Mouse (Mus musculus) layer of hippocampus, adult 9-10 months (tissue): ENCODE data around the gene Prdm12.
"Not testable (repeated sequence)": the region's sequence is repeated elsewhere in the genome, so short reads cannot be mapped to it uniquely, and the experiment has no call there.

Experiments
- DNase-seq: peaks from one replicate; pipeline ENCODE4 v3.0.0; 2022; ENCODE audit warnings: low spot score

Gene Prdm12

GRCm38 (mm10) chr2:31641929-31642328 is 2.1 kb downstream of the Prdm12 start:
- no peak for DNase-seq

- DNase-seq: peak; percentile 27
These were observed 14.4 kb downstream of the Prdm12 start for GRCm38 (mm10) chr2:31653971-31654853.

GRCm38 (mm10) chr2:31654854-31655559 is 15.2 kb downstream of the Prdm12 start:
- no peak for DNase-seq

- DNase-seq: no peak
These were observed 16.5 kb downstream of the Prdm12 start for GRCm38 (mm10) chr2:31656374-31656773.

- DNase-seq: no peak
These were observed 23.3 kb downstream of the Prdm12 start for GRCm38 (mm10) chr2:31662939-31663803.

- DNase-seq: no peak
These were observed 24.0 kb downstream of the Prdm12 start for GRCm38 (mm10) chr2:31663804-31664180.

GRCm38 (mm10) chr2:31667332-31667731 is 27.5 kb downstream of the Prdm12 start:
- no peak for DNase-seq

- peak; percentile 82 for DNase-seq
These were observed 30.8 kb downstream of the Prdm12 start, which contains the start of gene Exosc2 for GRCm38 (mm10) chr2:31670551-31671035. Gene Exosc2, plus strand, starts transcription at chr2:31670715.

- no peak for DNase-seq
These were observed 38.8 kb downstream of the Prdm12 start for GRCm38 (mm10) chr2:31678641-31679040.

GRCm38 (mm10) chr2:31681051-31681707 is 41.3 kb downstream of the Prdm12 start:
- DNase-seq: not testable (repeated sequence)

GRCm38 (mm10) chr2:31681731-31682235 is 41.9 kb downstream of the Prdm12 start:
- no peak for DNase-seq

- DNase-seq: peak; percentile 29
These were observed 43.8 kb downstream of the Prdm12 start for GRCm38 (mm10) chr2:31683666-31684065.

- peak; percentile 90 for DNase-seq
These were observed 48.5 kb downstream of the Prdm12 start, which contains the start of gene Abl1 for GRCm38 (mm10) chr2:31688074-31688925. Gene Abl1, plus strand, starts transcription at chr2:31688376.

GRCm38 (mm10) chr2:31689045-31689444 is 49.2 kb downstream of the Prdm12 start:
- no peak for DNase-seq

- no peak for DNase-seq
These were observed 50.2 kb downstream of the Prdm12 start for GRCm38 (mm10) chr2:31690063-31690462.

GRCm38 (mm10) chr2:31698209-31698608 is 58.4 kb downstream of the Prdm12 start:
- DNase-seq: no peak

- no peak for DNase-seq
These were observed 61.0 kb downstream of the Prdm12 start for GRCm38 (mm10) chr2:31700545-31701446.

GRCm38 (mm10) chr2:31703226-31703625 is 63.4 kb downstream of the Prdm12 start:
- DNase-seq: no peak
